Mouse (Mus musculus) urinary bladder, adult 2 months (tissue): ENCODE results near the gene CT030661.1. TPM values are rescaled to one million over a fixed set of nuclear protein-coding genes. Genes with fewer than 3 reads are reported as not detected.
"Not testable (repeated sequence)": the region's sequence is repeated elsewhere in the genome, so short reads cannot be mapped to it uniquely, and the experiment has no call there.

Experiments used
- DNase-seq: peaks from one replicate; pipeline ENCODE4 v3.0.0; 2022; ENCODE audit warnings: low spot score
- polyA plus RNA-seq: library from polyadenylated mRNA; depleted of rRNA; stranded (reverse); fragments of >200 nt; gene quantifications from 2 replicates; pipeline ENCODE4 v1.2.3, GENCODE M21; 2012; rRNA removed

CT030661.1 gene
- 9.1 TPM in 2 replicates for polyA plus RNA-seq

DNA sequence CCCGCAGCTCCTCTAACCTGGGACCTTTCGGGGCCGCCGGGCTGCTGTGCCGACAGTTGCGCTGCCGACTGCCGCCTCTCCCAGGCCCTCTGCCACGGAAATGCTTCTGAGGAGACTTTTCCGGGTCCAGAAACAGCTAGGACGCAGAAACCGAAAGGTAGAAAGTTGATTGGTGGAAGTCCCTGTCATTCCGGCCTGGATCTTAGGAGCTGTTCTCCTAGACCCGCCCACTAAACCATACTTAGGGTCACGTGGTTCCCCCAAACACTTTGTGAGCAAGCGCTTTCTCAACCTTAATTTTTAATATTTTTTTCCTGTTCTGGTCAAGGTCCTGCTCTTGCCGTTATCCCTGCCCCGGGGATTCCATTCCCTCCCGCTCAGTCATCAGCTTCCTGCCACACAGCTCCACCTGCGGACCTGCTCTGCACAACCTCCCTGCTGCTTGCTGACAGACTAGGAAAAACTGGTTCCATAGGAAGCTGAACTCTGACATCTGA lies at the start of gene CT030661.1:
Gene CT030661.1 (minus strand): TSS at position 108 of the 497 bp plus-strand sequence.
- peak; percentile 55 for DNase-seq

DNA sequence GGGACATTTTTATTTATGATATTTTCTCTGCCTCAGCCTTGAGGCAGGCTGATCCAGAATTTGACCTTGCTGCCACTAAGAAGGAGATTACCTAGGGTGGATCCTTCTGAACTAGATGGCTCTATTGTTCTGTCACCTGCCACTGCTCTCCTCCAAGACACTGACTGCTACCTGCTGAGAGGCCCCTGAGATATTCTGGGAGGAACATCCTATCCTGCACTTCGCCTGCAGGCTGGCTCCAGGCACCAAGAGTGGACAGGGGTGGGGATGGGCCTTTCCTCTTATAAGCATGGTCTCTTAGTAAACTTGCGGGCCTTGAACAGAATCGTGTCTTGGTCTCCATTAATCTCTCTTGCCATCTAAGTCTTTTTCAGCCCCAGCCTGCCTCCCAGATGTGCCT lies 49.3 kb upstream of the CT030661.1 start:
- no peak for DNase-seq

DNA sequence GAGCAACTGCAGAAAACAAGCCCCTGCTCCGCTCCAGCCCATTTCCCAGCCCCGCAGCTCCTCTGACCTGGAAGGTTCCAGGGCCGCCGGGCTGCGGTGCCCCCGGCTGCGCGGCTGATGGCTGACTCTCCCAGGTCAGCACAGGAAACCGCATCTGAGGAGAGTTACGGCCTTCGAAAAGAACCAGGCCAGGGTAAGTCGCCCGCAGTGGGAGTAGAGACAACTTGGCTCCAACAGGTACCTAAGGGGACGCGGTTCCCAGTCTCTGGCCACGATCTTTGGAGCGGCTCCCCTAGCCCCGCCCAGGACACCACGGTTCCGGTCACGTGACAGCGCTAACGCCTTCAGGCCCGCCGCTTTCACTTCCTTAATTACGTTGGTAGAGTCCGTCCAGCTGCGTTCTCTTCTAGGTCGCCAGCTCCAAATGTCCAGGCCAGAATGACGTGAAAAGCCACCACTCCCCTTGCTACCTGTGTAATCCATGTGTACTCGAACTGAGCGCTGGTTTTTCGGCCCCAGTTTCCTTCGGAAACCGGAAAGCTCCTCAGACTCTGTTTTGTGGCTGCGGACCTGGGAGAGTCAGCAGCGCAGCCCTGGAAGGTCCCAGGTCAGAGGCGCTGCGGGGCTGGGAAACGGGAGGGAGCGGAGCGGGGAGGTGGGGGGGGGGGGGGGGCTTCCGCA lies 46.6 kb upstream of the CT030661.1 start, which contains the start of the genes Zfp944 and Zfp758:
Gene Zfp944 (minus strand): TSS at position 300 of the 681 bp plus-strand sequence.
Gene Zfp758 (plus strand): TSS at position 353 of the 681 bp plus-strand sequence.
- DNase-seq = peak; percentile 50

- DNase-seq = no peak
Observed at GRCm38 (mm10) chr17:22360572-22360971, 45.9 kb upstream of the CT030661.1 start.

GRCm38 (mm10) chr17:22352794-22353193 lies 38.2 kb upstream of the CT030661.1 start:
- DNase-seq = no peak

- DNase-seq = not testable (repeated sequence)
Observed at GRCm38 (mm10) chr17:22315247-22315646, 610 bp upstream of the CT030661.1 start.

- not testable (repeated sequence) for DNase-seq
Observed at GRCm38 (mm10) chr17:22314219-22314618, 418 bp downstream of the CT030661.1 start.

Other genes with a start within 250 kb of the CT030661.1 start
- 1.4 and 1.5 TPM in 2 replicates for gene Zfp947, start 148.6 kb downstream of the CT030661.1 start, polyA plus RNA-seq
- 2.9 and 3.0 TPM in 2 replicates for gene Zfp994, start 89.2 kb downstream of the CT030661.1 start, polyA plus RNA-seq
- gene Zfp944, start 46.6 kb upstream of the CT030661.1 start, polyA plus RNA-seq = 7.1 and 8.6 TPM in 2 replicates
- 5.6 and 6.0 TPM in 2 replicates for gene Zfp758, start 46.6 kb upstream of the CT030661.1 start, polyA plus RNA-seq
- 7.3 and 7.7 TPM in 2 replicates for gene Zfp946, start 109.4 kb upstream of the CT030661.1 start, polyA plus RNA-seq